28 mouse cellular contexts compared by ENCODE assay signal in genomic region chr5:66647504-66647903, GRCm38 (mm10). TPM values are rescaled to one million over a fixed set of nuclear protein-coding genes. Genes with fewer than 3 reads are reported as not detected.
DNase-seq lines count a peak whose midpoint lies in the region; ATAC-seq lines count a peak whose summit lies in the region.
"Had no signal": no experiment of that assay in that cellular context is flagged by ENCODE, and none has a peak within 500 bp of the region (broad histone marks: within the 10 kb centered on the region; RNA-seq: fewer than 3 reads in every experiment).

No protein-coding gene starts in this region.

- H3K9ac ChIP-seq in heart, embryonic 12.5 days, result no peak overlapping the region
- peak overlapping the region; percentile 20; the same call in 1 of the 2 replicates for H3K9ac ChIP-seq in heart, embryonic 16.5 days (ENCODE audit: low read length)
- H3K9ac ChIP-seq: hindbrain, embryonic 14.5 days; limb, embryonic 12.5 days; liver, embryonic 15.5 days; lung, embryonic 15.5 days; midbrain, embryonic 13.5 days; neural tube, embryonic 13.5 days had no signal

- no peaks in the 10 kb centered on the region for H3K9me3 ChIP-seq in heart, embryonic 12.5 days (replicated peaks)
- no peaks in the 10 kb centered on the region for H3K9me3 ChIP-seq in heart, embryonic 16.5 days (replicated peaks; ENCODE audit: control insufficient read depth, low read length)
- H3K9me3 ChIP-seq: limb, embryonic 12.5 days; liver, embryonic 15.5 days; lung, embryonic 15.5 days; midbrain, embryonic 13.5 days; neural tube, embryonic 13.5 days had no signal

- peak overlapping the region; percentile 89 for H3K27ac ChIP-seq in heart, embryonic 12.5 days (ENCODE audit: poor library complexity, severe bottlenecking)
- peak overlapping the region; percentile 93 for H3K27ac ChIP-seq in heart, embryonic 16.5 days (ENCODE audit: low read length)
- H3K27ac ChIP-seq: gastrocnemius, adult 2 months; hindbrain, embryonic 14.5 days; limb, embryonic 12.5 days; liver, embryonic 15.5 days; lung, embryonic 15.5 days; macrophage; midbrain, embryonic 13.5 days; neural tube, embryonic 13.5 days had no signal

- no peaks in the 10 kb centered on the region for H3K27me3 ChIP-seq in heart, embryonic 12.5 days (replicated peaks)
- no peaks in the 10 kb centered on the region for H3K27me3 ChIP-seq in heart, embryonic 16.5 days (ENCODE audit: control insufficient read depth, insufficient read depth, low read length)
- H3K27me3 ChIP-seq: limb, embryonic 12.5 days; liver, embryonic 15.5 days; lung, embryonic 15.5 days; midbrain, embryonic 13.5 days; neural tube, embryonic 13.5 days had no signal

- WGBS in heart, embryonic 12.5 days, result 6% methylated on average over 7 of the region's 7 CpGs
- WGBS in heart, embryonic 16.5 days, result 15% methylated on average over 7 of the region's 7 CpGs

- H3K36me3 ChIP-seq in heart, embryonic 12.5 days, result no peaks in the 10 kb centered on the region
- H3K36me3 ChIP-seq in heart, embryonic 16.5 days (ENCODE audit: control insufficient read depth, insufficient read depth), result no peaks in the 10 kb centered on the region
- H3K36me3 ChIP-seq: limb, embryonic 12.5 days; liver, embryonic 15.5 days; lung, embryonic 15.5 days; midbrain, embryonic 13.5 days; neural tube, embryonic 13.5 days had no signal

- ATAC-seq in heart, embryonic 12.5 days (ENCODE audit: insufficient number of reproducible peaks, low FRiP score), result no peak
- ATAC-seq in heart, embryonic 16.5 days (replicated peaks; ENCODE audit: extremely low read depth, insufficient read depth, low FRiP score), result peak; percentile 81; the same call in 1 of the 2 replicates
- ATAC-seq: CD4-positive, CD25-positive, alpha-beta regulatory T cell, adult 4 months; forebrain, embryonic 16.5 days; intestine, postnatal 0 days; midbrain, embryonic 13.5 days had no signal

- peak; percentile 17 for DNase-seq in adrenal gland, postnatal 14 days
- no peak for DNase-seq in adrenal gland, postnatal 25 days
- no peak for DNase-seq in heart, adult 11 months
- DNase-seq in lung, postnatal 10 days, result no peak
- no peak for DNase-seq in layer of hippocampus, postnatal 25 days (ENCODE audit: extremely low spot score in 1 of 2, low spot score in 1 of 2)
- DNase-seq: cerebellum, adult 2 months; cerebellum, postnatal 14 days; gastrocnemius, adult 2 months; gastrocnemius, postnatal 36 days; kidney, adult 9 months; kidney, postnatal 14 days; layer of hippocampus, adult 9-11 months; thymus, adult 2 months; thymus, postnatal 36 days had no signal

- H3K4me2 ChIP-seq in heart, embryonic 12.5 days, result peak overlapping the region; percentile 39
- peak overlapping the region; percentile 45 for H3K4me2 ChIP-seq in heart, embryonic 16.5 days (ENCODE audit: low read depth, low read length)
- H3K4me2 ChIP-seq: hindbrain, embryonic 14.5 days; limb, embryonic 12.5 days; liver, embryonic 15.5 days; lung, embryonic 15.5 days; midbrain, embryonic 13.5 days; neural tube, embryonic 13.5 days had no signal

- H3K4me3 ChIP-seq in heart, embryonic 12.5 days, result no peak overlapping the region
- H3K4me3 ChIP-seq in heart, embryonic 16.5 days (ENCODE audit: low read length), result no peak overlapping the region
- H3K4me3 ChIP-seq: erythroblast, embryonic 14.5 days; gastrocnemius, adult 2 months; limb, embryonic 12.5 days; liver, embryonic 15.5 days; lung, embryonic 15.5 days; midbrain, embryonic 13.5 days; neural tube, embryonic 13.5 days had no signal

- peaks cover 29% of the 10 kb centered on the region for H3K4me1 ChIP-seq in heart, embryonic 12.5 days (replicated peaks)
- peaks cover 15% of the 10 kb centered on the region for H3K4me1 ChIP-seq in heart, embryonic 16.5 days (ENCODE audit: control insufficient read depth, insufficient read depth, low read length)
- H3K4me1 ChIP-seq: liver, embryonic 15.5 days; lung, embryonic 15.5 days; midbrain, embryonic 13.5 days; neural tube, embryonic 13.5 days had no signal

RNA-seq across cellular contexts. Expression of gene Uchl1, which starts 28.4 kb away (rescaled TPM):
- 72.4 and 110 TPM in 2 replicates for total RNA-seq in adrenal gland, postnatal 14 days (2021)
- 56.6 and 75.0 TPM in 2 replicates for total RNA-seq in adrenal gland, postnatal 25 days (2021)
- 128 and 129 TPM in 2 replicates for polyA plus RNA-seq in heart, embryonic 12.5 days (2016; fragmentation: Nextera tagmentation; extraction: Ambion mirVana)
- polyA plus RNA-seq in heart, embryonic 16.5 days (2015; fragmentation: Nextera tagmentation; extraction: Ambion mirVana), result 76.8 and 84.3 TPM in 2 replicates
- total RNA-seq in layer of hippocampus, postnatal 25 days (2021), result 100 to 1,000 TPM; 783 to 964 TPM
- polyA plus RNA-seq: CD4-positive, CD25-positive, alpha-beta regulatory T cell, adult 4 months; erythroblast, embryonic 14.5 days; liver, adult 2 months; macrophage had no signal

RNA-seq across cellular contexts. Expression of gene Apbb2, which starts 28.9 kb away (rescaled TPM):
- 54.6 and 59.9 TPM in 2 replicates for total RNA-seq in adrenal gland, postnatal 14 days (2021)
- total RNA-seq in adrenal gland, postnatal 25 days (2021), result 80.6 and 88.3 TPM in 2 replicates
- 30.7 and 32.1 TPM in 2 replicates for polyA plus RNA-seq in heart, embryonic 12.5 days (2016; fragmentation: Nextera tagmentation; extraction: Ambion mirVana)
- 33.7 and 34.0 TPM in 2 replicates for polyA plus RNA-seq in heart, embryonic 16.5 days (2015; fragmentation: Nextera tagmentation; extraction: Ambion mirVana)
- total RNA-seq in layer of hippocampus, postnatal 25 days (2021), result 10 to 100 TPM; 53.4 to 57.1 TPM
